Mouse (Mus musculus): ENCODE data around the gene Fmnl1. TPM values are rescaled to one million over a fixed set of nuclear protein-coding genes. Genes with fewer than 3 reads are reported as not detected.

The Fmnl1 gene
- polyA plus RNA-seq, 1 experiment from 2014 or later = 2.5 TPM

GRCm38 (mm10) chr11:103175688-103176442, 5.0 kb downstream of the Fmnl1 start:
- DNase-seq (no peak), ATAC-seq (ENCODE audit: insufficient read depth) (no peak)
- H3K36me3 ChIP-seq (ENCODE audit: insufficient read depth) = no peaks in the 10 kb centered on the region
- H3K9me3 ChIP-seq (ENCODE audit: low read depth, low read length) = no peaks in the 10 kb centered on the region
- 67% methylated on average over 14 of the region's 14 CpGs for WGBS
- no peak overlapping the region for H3K4me3 ChIP-seq (ENCODE audit: low read depth, low read length)
- no peak overlapping the region for H3K27ac ChIP-seq (ENCODE audit: low read depth)
- no peak for TF ChIP-seq CTCF (IDR thresholded peaks at IDR 0.05; ENCODE audit: low read depth)
- H3K27me3 ChIP-seq (ENCODE audit: insufficient read depth, low read length) = peaks cover 23% of the 10 kb centered on the region
- H3K4me1 ChIP-seq (ENCODE audit: insufficient read depth) = no peaks in the 10 kb centered on the region
- H3K9ac ChIP-seq = no peak overlapping the region
- H3K4me2 ChIP-seq = no peak overlapping the region

GRCm38 (mm10) chr11:103176510-103176909, 5.6 kb downstream of the Fmnl1 start:
- no peak for TF ChIP-seq CTCF (IDR thresholded peaks at IDR 0.05; ENCODE audit: low read depth)
- Histone ChIP-seq H3K27ac (ENCODE audit: low read depth) (no peak overlapping the region), H3K9me3 (ENCODE audit: low read depth, low read length) (no peaks in the 10 kb centered on the region), H3K4me1 (ENCODE audit: insufficient read depth) (no peaks in the 10 kb centered on the region), H3K9ac (no peak overlapping the region), H3K4me2 (no peak overlapping the region), H3K36me3 (ENCODE audit: insufficient read depth) (no peaks in the 10 kb centered on the region), H3K4me3 (ENCODE audit: low read depth, low read length) (no peak overlapping the region), H3K27me3 (ENCODE audit: insufficient read depth, low read length) (peaks cover 17% of the 10 kb centered on the region)
- ATAC-seq (ENCODE audit: insufficient read depth) (no peak), DNase-seq (no peak)
- WGBS = 85% methylated on average over 1 of the region's 1 CpGs

GRCm38 (mm10) chr11:103177216-103177615, 6.3 kb downstream of the Fmnl1 start:
- no peak for TF ChIP-seq CTCF (IDR thresholded peaks at IDR 0.05; ENCODE audit: low read depth)
- Histone ChIP-seq H3K27ac (ENCODE audit: low read depth) (no peak overlapping the region), H3K9ac (no peak overlapping the region), H3K4me3 (ENCODE audit: low read depth, low read length) (no peak overlapping the region), H3K9me3 (ENCODE audit: low read depth, low read length) (no peaks in the 10 kb centered on the region), H3K27me3 (ENCODE audit: insufficient read depth, low read length) (peaks cover 10% of the 10 kb centered on the region; the same call in 1 of the 2 replicates), H3K4me1 (ENCODE audit: insufficient read depth) (no peaks in the 10 kb centered on the region), H3K4me2 (no peak overlapping the region), H3K36me3 (ENCODE audit: insufficient read depth) (no peaks in the 10 kb centered on the region)
- DNase-seq = no peak
- WGBS = 80% methylated on average over 5 of the region's 5 CpGs
- no peak for ATAC-seq (ENCODE audit: insufficient read depth)

GRCm38 (mm10) chr11:103177815-103178485, 7.0 kb downstream of the Fmnl1 start:
- no peaks in the 10 kb centered on the region for H3K36me3 ChIP-seq (ENCODE audit: insufficient read depth)
- no peak for TF ChIP-seq CTCF (IDR thresholded peaks at IDR 0.05; ENCODE audit: low read depth)
- no peak overlapping the region for H3K4me2 ChIP-seq
- no peak overlapping the region for H3K9ac ChIP-seq
- H3K4me3 ChIP-seq (ENCODE audit: low read depth, low read length) = no peak overlapping the region
- H3K27me3 ChIP-seq (ENCODE audit: insufficient read depth, low read length) = 0 out of 2 replicates have a peak, but pooled peaks cover 2% of the 10 kb centered on the region
- DNase-seq (no peak), ATAC-seq (ENCODE audit: insufficient read depth) (no peak)
- no peak overlapping the region for H3K27ac ChIP-seq (ENCODE audit: low read depth)
- WGBS = 78% methylated on average over 15 of the region's 15 CpGs
- no peaks in the 10 kb centered on the region for H3K4me1 ChIP-seq (ENCODE audit: insufficient read depth)
- no peaks in the 10 kb centered on the region for H3K9me3 ChIP-seq (ENCODE audit: low read depth, low read length)

- DNase-seq (no peak), ATAC-seq (ENCODE audit: insufficient read depth) (no peak)
- H3K27ac ChIP-seq (ENCODE audit: low read depth) = no peak overlapping the region
- 80% methylated on average over 8 of the region's 8 CpGs for WGBS
- H3K36me3 ChIP-seq (ENCODE audit: insufficient read depth) = no peaks in the 10 kb centered on the region
- H3K27me3 ChIP-seq (ENCODE audit: insufficient read depth, low read length) = no peaks in the 10 kb centered on the region
- H3K4me2 ChIP-seq = no peak overlapping the region
- H3K9ac ChIP-seq = no peak overlapping the region
- H3K4me1 ChIP-seq (ENCODE audit: insufficient read depth) = no peaks in the 10 kb centered on the region
- TF ChIP-seq CTCF (IDR thresholded peaks at IDR 0.05; ENCODE audit: low read depth) = no peak
- H3K9me3 ChIP-seq (ENCODE audit: low read depth, low read length) = no peaks in the 10 kb centered on the region
- no peak overlapping the region for H3K4me3 ChIP-seq (ENCODE audit: low read depth, low read length)
These were observed 7.8 kb downstream of the Fmnl1 start for GRCm38 (mm10) chr11:103178748-103179147.

GRCm38 (mm10) chr11:103180426-103180825, 9.5 kb downstream of the Fmnl1 start:
- DNase-seq (no peak), ATAC-seq (ENCODE audit: insufficient read depth) (no peak)
- Histone ChIP-seq H3K9me3 (ENCODE audit: low read depth, low read length) (no peaks in the 10 kb centered on the region), H3K27me3 (ENCODE audit: insufficient read depth, low read length) (no peaks in the 10 kb centered on the region), H3K27ac (ENCODE audit: low read depth) (no peak overlapping the region), H3K4me3 (ENCODE audit: low read depth, low read length) (no peak overlapping the region), H3K4me1 (ENCODE audit: insufficient read depth) (no peaks in the 10 kb centered on the region), H3K36me3 (ENCODE audit: insufficient read depth) (no peaks in the 10 kb centered on the region), H3K9ac (no peak overlapping the region), H3K4me2 (no peak overlapping the region)
- no peak for TF ChIP-seq CTCF (IDR thresholded peaks at IDR 0.05; ENCODE audit: low read depth)
- 46% methylated on average over 1 of the region's 1 CpGs for WGBS

GRCm38 (mm10) chr11:103181349-103181748, 10.4 kb downstream of the Fmnl1 start:
- Histone ChIP-seq H3K27ac (ENCODE audit: low read depth) (no peak overlapping the region), H3K4me3 (ENCODE audit: low read depth, low read length) (no peak overlapping the region), H3K9me3 (ENCODE audit: low read depth, low read length) (no peaks in the 10 kb centered on the region), H3K4me2 (no peak overlapping the region), H3K9ac (no peak overlapping the region), H3K4me1 (ENCODE audit: insufficient read depth) (no peaks in the 10 kb centered on the region), H3K36me3 (ENCODE audit: insufficient read depth) (no peaks in the 10 kb centered on the region), H3K27me3 (ENCODE audit: insufficient read depth, low read length) (no peaks in the 10 kb centered on the region)
- DNase-seq (no peak), ATAC-seq (ENCODE audit: insufficient read depth) (no peak)
- TF ChIP-seq CTCF (IDR thresholded peaks at IDR 0.05; ENCODE audit: low read depth) = no peak
- WGBS = 69% methylated on average over 9 of the region's 9 CpGs

Measured in lung, embryonic 14.5 days (tissue).